Mouse (Mus musculus) brain, embryonic 14.5 days (tissue): ENCODE measurements around the gene Atxn1.

Experiments
- CTCF ChIP-seq: fragments of 200-500 bp; IDR thresholded peaks from 2 replicates; pipeline ENCODE4 v1.5.1; 2012; ENCODE audit warnings: inconsistent platforms, mild to moderate bottlenecking, moderate library complexity, borderline replicate concordance; ENCODE audit not compliant: insufficient read depth, insufficient read length; ENCODE audit errors: extremely low read depth
- POLR2A ChIP-seq: fragments of 200-500 bp; IDR thresholded peaks from 2 replicates; pipeline ENCODE4 v1.6.1; 2012; ENCODE audit warnings: mild to moderate bottlenecking, inconsistent platforms, borderline replicate concordance; ENCODE audit not compliant: poor library complexity, insufficient read depth, insufficient read length, severe bottlenecking; ENCODE audit errors: extremely low read depth

GRCm38 (mm10) chr13:45942337-45942736 is 22.5 kb downstream of the Atxn1 start:
- no peak for TF ChIP-seq POLR2A
- no peak for TF ChIP-seq CTCF
